Mouse (Mus musculus) inflammation-experienced regulatory T-cells, adult 6 months (primary cell): ENCODE results near the gene Slc7a7. TPM values are rescaled to one million over a fixed set of nuclear protein-coding genes. Genes with fewer than 3 reads are reported as not detected.

Experiments
- ATAC-seq: one replicate; pipeline ENCODE4 v1.8.0; 2017
- polyA plus RNA-seq, 3 experiments: library from polyadenylated mRNA; unstranded; fragments of 100-300 nt; shearing (Covaris generic); gene quantifications; one replicate each; pipeline ENCODE4 v1.2.1; 2017

Gene Slc7a7
- polyA plus RNA-seq, 3 experiments from 2014 or later: 0.42 to 2.5 (median 0.49) TPM

GRCm38 (mm10) chr14:54321556-54322376 lies 95.8 kb downstream of the Slc7a7 start:
- no peak for ATAC-seq

Other genes starting within 250 kb of the Slc7a7 start
- gene Dad1, start 163.7 kb downstream of the Slc7a7 start, polyA plus RNA-seq: 100 to 1,000 TPM; 393 to 515 (median 490) TPM
- gene Abhd4, start 163.6 kb downstream of the Slc7a7 start, polyA plus RNA-seq: 10 to 100 TPM; 20.3 to 33.0 (median 29.4) TPM
- gene Olfr49, start 132.8 kb downstream of the Slc7a7 start, polyA plus RNA-seq: under 1 TPM in 1 of 3 experiments, not detected in 2; 0.09 TPM
- gene Oxa1l, start 56.9 kb downstream of the Slc7a7 start, polyA plus RNA-seq: 10 to 100 TPM; 65.9 to 91.6 (median 69.3) TPM
- 100 to 1,000 TPM; 253 to 303 (median 292) TPM for gene Mrpl52, start 9.1 kb upstream of the Slc7a7 start, polyA plus RNA-seq
- under 1 TPM in 2 of 3 experiments, not detected in 1; 0.29 to 0.47 TPM for gene Mmp14, start 13.8 kb upstream of the Slc7a7 start, polyA plus RNA-seq
- gene Lrp10, start 46.4 kb upstream of the Slc7a7 start, polyA plus RNA-seq: 10 to 100 TPM; 52.5 to 66.4 (median 63.3) TPM
- under 1 TPM; 0.50 to 0.58 (median 0.57) TPM for gene Rem2, start 58.3 kb upstream of the Slc7a7 start, polyA plus RNA-seq
- 10 to 100 TPM; 27.9 to 47.0 (median 36.6) TPM for gene Prmt5, start 99.7 kb upstream of the Slc7a7 start, polyA plus RNA-seq
- 10 to 100 TPM; 24.6 to 39.7 (median 31.6) TPM for gene Haus4, start 136.8 kb upstream of the Slc7a7 start, polyA plus RNA-seq
- gene Ajuba, start 159.8 kb upstream of the Slc7a7 start, polyA plus RNA-seq: under 1 TPM; 0.10 to 0.25 (median 0.15) TPM
- gene 4931414P19Rik, start 188.2 kb upstream of the Slc7a7 start, polyA plus RNA-seq: 1 to 10 TPM; 1.5 to 2.5 (median 1.7) TPM
- 100 to 1,000 TPM; 131 to 214 (median 136) TPM for gene Psmb5, start 200.2 kb upstream of the Slc7a7 start, polyA plus RNA-seq
- not detected for gene Psmb11, start 203.7 kb upstream of the Slc7a7 start, polyA plus RNA-seq
- not detected for gene Gm17606, start 223.2 kb upstream of the Slc7a7 start, polyA plus RNA-seq
- gene Cdh24, start 223.6 kb upstream of the Slc7a7 start, polyA plus RNA-seq: under 1 TPM; 0.12 to 0.42 (median 0.15) TPM